Mouse (Mus musculus): ENCODE data around the gene Asah2. TPM values are rescaled to one million over a fixed set of nuclear protein-coding genes. Genes with fewer than 3 reads are reported as not detected.
"Not testable (repeated sequence)": the region's sequence is repeated elsewhere in the genome, so short reads cannot be mapped to it uniquely, and the experiment has no call there.

Asah2 gene
- polyA plus RNA-seq, 1 experiment: 20.0 TPM

DNA sequence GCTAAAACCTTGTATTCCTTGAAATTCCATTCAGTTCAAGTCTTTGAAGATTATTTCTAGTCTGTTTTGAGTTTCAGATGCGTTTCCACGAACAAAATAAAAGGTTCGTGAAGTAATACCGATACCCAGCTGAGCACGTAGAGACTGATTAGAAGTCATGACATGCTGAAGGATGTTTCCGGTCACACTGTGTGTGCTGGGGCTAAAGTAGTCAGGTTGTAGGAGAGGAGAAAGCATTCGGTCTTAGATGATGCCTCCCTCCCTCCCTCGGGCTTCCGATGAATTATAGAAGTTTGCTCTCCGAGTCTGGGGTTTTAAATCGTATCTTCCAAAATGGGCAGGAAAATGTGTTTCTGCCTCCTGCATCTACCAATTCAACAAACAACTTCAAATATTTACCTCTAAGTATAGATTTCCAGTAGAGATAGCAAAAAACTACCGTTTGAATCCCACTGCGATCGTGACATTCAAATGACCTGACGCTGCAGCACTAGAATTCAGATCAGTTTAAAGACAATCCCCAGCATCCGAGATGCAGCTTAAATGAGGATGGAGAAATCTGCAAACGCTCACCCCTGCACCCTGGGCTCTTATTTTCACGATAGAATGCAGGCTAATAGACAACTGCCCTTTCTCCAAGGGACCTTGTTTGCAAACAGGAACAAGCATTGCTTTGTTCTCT is 5.6 kb downstream of the Asah2 start:
- Histone ChIP-seq H3K27me3 (replicated peaks; ENCODE audit: control insufficient read depth, insufficient read depth, low read length) (no peaks in the 10 kb centered on the region), H3K27ac (ENCODE audit: insufficient read depth, low read depth, low read length) (no peak overlapping the region), H3K4me1 (ENCODE audit: control insufficient read depth, insufficient read depth, low read length) (peaks cover 4% of the 10 kb centered on the region; the same call in 1 of the 2 replicates), H3K4me3 (ENCODE audit: insufficient read depth, low read depth, low read length) (no peak overlapping the region), H3K36me3 (ENCODE audit: control insufficient read depth, insufficient read depth, low read length) (no peaks in the 10 kb centered on the region)
- DNase-seq: no peak
- no peak for TF ChIP-seq CTCF (conservative IDR thresholded peaks at IDR 0.05; ENCODE audit: insufficient read depth, insufficient read length, low read depth, low read length)
- TF ChIP-seq POLR2A (IDR thresholded peaks at IDR 0.05; ENCODE audit: low read depth, low read length): no peak
- 66% methylated on average over 18 of the region's 18 CpGs for WGBS

DNA sequence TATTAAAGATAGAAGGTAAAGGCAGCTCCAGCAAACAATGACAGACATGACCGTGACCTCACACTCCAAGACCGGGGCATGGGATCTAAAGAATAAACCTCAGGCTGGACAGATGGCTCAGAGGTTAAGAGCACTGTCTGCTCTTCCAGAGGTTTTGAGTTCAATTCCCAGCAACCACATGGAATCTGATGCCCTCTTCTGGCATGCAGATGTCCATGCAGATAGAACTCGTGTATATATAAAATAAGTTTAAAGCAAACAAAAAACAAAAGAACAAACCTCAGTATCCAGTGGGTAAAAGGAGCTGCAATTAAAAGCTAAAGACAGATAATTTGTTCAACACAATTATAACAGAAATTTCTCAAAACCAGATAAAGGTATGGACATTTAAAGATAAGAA is 9.4 kb downstream of the Asah2 start:
- no peak overlapping the region for H3K27ac ChIP-seq (ENCODE audit: insufficient read depth, low read depth, low read length)
- 82% methylated on average over 3 of the region's 3 CpGs for WGBS
- no peak for TF ChIP-seq POLR2A (IDR thresholded peaks at IDR 0.05; ENCODE audit: low read depth, low read length)
- TF ChIP-seq CTCF (conservative IDR thresholded peaks at IDR 0.05; ENCODE audit: insufficient read depth, insufficient read length, low read depth, low read length): no peak
- no peak overlapping the region for H3K4me3 ChIP-seq (ENCODE audit: insufficient read depth, low read depth, low read length)
- no peaks in the 10 kb centered on the region for H3K36me3 ChIP-seq (ENCODE audit: control insufficient read depth, insufficient read depth, low read length)
- no peak for DNase-seq
- no peaks in the 10 kb centered on the region for H3K27me3 ChIP-seq (replicated peaks; ENCODE audit: control insufficient read depth, insufficient read depth, low read length)
- H3K4me1 ChIP-seq (ENCODE audit: control insufficient read depth, insufficient read depth, low read length): no peaks in the 10 kb centered on the region

DNA sequence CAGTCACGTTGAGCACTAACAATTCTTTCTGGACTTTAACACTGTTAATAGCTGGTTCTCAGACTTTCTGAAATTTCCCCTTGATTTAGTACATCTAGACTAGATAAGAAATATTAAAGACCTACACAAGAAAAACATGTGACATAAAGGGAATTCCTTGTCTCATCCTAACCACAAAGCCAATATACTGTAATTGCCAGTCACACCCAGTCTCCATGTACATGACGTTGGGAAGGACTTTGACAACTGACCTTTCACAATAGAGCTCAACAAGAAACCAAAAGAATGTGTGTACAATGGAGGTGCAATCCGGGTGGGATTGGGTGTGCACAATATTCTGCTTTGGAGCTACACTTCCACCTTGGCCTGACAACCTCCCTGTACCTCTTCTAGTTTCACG is 15.7 kb downstream of the Asah2 start:
- Histone ChIP-seq H3K27me3 (replicated peaks; ENCODE audit: control insufficient read depth, insufficient read depth, low read length) (no peaks in the 10 kb centered on the region), H3K27ac (ENCODE audit: insufficient read depth, low read depth, low read length) (no peak overlapping the region), H3K4me1 (ENCODE audit: control insufficient read depth, insufficient read depth, low read length) (no peaks in the 10 kb centered on the region), H3K36me3 (ENCODE audit: control insufficient read depth, insufficient read depth, low read length) (no peaks in the 10 kb centered on the region; the same call in 1 of the 2 replicates), H3K4me3 (ENCODE audit: insufficient read depth, low read depth, low read length) (no peak overlapping the region)
- no peak for TF ChIP-seq CTCF (conservative IDR thresholded peaks at IDR 0.05; ENCODE audit: insufficient read depth, insufficient read length, low read depth, low read length)
- no peak for TF ChIP-seq POLR2A (IDR thresholded peaks at IDR 0.05; ENCODE audit: low read depth, low read length)
- WGBS: 91% methylated on average over 4 of the region's 4 CpGs
- DNase-seq: no peak

DNA sequence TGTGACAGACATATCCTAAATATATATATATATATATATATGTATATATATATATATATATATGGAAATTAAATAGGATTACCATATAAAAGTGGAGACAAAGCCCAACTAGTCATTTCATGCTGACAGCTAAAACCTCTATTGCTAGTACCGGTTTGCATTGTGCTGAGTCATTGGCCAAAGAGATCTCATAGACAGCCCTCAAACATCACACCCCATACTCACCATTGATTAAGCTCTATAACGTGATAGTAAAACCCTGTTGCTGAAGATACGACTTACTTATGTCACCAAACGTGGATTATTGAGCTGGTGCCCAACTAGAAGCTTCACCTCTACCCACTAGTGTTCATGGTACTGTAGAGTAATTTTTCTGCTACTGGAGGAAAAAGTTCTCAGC is 17.2 kb downstream of the Asah2 start:
- 94% methylated on average over 4 of the region's 4 CpGs for WGBS
- DNase-seq: no peak
- TF ChIP-seq CTCF (conservative IDR thresholded peaks at IDR 0.05; ENCODE audit: insufficient read depth, insufficient read length, low read depth, low read length): no peak
- TF ChIP-seq POLR2A (IDR thresholded peaks at IDR 0.05; ENCODE audit: low read depth, low read length): no peak
- Histone ChIP-seq H3K36me3 (ENCODE audit: control insufficient read depth, insufficient read depth, low read length) (no peaks in the 10 kb centered on the region; the same call in 1 of the 2 replicates), H3K27me3 (replicated peaks; ENCODE audit: control insufficient read depth, insufficient read depth, low read length) (no peaks in the 10 kb centered on the region), H3K27ac (ENCODE audit: insufficient read depth, low read depth, low read length) (no peak overlapping the region), H3K4me3 (ENCODE audit: insufficient read depth, low read depth, low read length) (no peak overlapping the region), H3K4me1 (ENCODE audit: control insufficient read depth, insufficient read depth, low read length) (no peaks in the 10 kb centered on the region)

DNA sequence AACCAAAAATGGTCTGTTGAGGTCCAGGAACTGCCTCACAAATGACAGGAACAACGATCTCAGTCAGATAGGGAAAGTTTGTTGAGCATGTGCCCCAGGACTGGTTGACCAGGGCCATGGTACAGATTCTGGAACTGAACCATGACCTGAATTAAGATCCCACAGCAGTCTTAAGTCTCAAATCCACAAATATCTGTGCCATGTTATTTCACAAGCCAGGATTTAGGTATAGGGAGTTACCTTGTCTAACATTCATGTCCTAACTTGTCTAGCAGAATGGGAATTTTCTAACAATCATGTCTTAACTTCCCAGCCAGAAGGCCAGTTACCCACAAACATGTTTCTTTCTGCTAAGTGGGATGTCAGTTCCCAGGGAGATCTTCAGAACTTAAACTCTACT is 19.4 kb downstream of the Asah2 start:
- no peaks in the 10 kb centered on the region for H3K27me3 ChIP-seq (replicated peaks; ENCODE audit: control insufficient read depth, insufficient read depth, low read length)
- TF ChIP-seq CTCF (conservative IDR thresholded peaks at IDR 0.05; ENCODE audit: insufficient read depth, insufficient read length, low read depth, low read length) (no peak), POLR2A (IDR thresholded peaks at IDR 0.05; ENCODE audit: low read depth, low read length) (no peak)
- no peak for DNase-seq
- 86% methylated on average over 1 of the region's 1 CpGs for WGBS
- H3K27ac ChIP-seq (ENCODE audit: insufficient read depth, low read depth, low read length): no peak overlapping the region
- H3K4me3 ChIP-seq (ENCODE audit: insufficient read depth, low read depth, low read length): no peak overlapping the region
- H3K36me3 ChIP-seq (ENCODE audit: control insufficient read depth, insufficient read depth, low read length): no peaks in the 10 kb centered on the region; the same call in 1 of the 2 replicates
- H3K4me1 ChIP-seq (ENCODE audit: control insufficient read depth, insufficient read depth, low read length): no peaks in the 10 kb centered on the region

DNA sequence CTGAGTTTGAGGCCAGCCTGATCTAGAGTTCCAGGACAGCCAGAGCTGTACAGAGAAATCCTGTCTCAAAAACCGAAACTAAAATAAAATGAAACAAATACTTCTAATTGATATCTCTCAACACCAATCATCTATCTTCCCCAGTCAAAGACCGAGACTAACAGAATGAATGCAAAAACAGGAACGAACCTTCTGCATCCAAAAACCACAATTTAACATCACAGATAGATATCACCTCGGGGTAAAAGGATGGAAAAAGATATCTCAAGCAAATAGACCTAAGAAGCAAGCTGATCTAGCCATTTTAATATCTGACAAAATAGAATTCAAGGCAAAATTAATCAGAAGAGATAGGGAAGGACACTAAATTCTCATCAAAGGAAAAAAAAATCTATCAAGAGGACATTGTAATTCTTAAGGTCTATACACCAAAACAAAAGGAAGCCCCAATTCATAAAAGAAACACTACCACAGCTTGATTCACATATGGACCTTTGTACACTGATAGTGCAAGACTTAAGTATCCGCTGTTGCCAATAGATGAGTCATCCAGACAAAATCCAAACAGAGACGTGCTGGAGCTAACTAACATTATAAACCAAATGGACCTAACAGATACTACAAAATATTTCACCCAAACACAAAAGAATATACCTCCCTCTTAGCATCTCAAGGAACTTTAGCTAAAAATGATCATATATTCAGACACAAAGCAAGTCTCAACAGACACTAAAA is 20.1 kb downstream of the Asah2 start:
- Histone ChIP-seq H3K27ac (ENCODE audit: insufficient read depth, low read depth, low read length) (no peak overlapping the region), H3K4me1 (ENCODE audit: control insufficient read depth, insufficient read depth, low read length) (no peaks in the 10 kb centered on the region), H3K4me3 (ENCODE audit: insufficient read depth, low read depth, low read length) (no peak overlapping the region), H3K27me3 (replicated peaks; ENCODE audit: control insufficient read depth, insufficient read depth, low read length) (no peaks in the 10 kb centered on the region), H3K36me3 (ENCODE audit: control insufficient read depth, insufficient read depth, low read length) (no peaks in the 10 kb centered on the region; the same call in 1 of the 2 replicates)
- no peak for TF ChIP-seq POLR2A (IDR thresholded peaks at IDR 0.05; ENCODE audit: low read depth, low read length)
- no peak for TF ChIP-seq CTCF (conservative IDR thresholded peaks at IDR 0.05; ENCODE audit: insufficient read depth, insufficient read length, low read depth, low read length)
- WGBS: 85% methylated on average over 6 of the region's 6 CpGs
- DNase-seq: no peak

DNA sequence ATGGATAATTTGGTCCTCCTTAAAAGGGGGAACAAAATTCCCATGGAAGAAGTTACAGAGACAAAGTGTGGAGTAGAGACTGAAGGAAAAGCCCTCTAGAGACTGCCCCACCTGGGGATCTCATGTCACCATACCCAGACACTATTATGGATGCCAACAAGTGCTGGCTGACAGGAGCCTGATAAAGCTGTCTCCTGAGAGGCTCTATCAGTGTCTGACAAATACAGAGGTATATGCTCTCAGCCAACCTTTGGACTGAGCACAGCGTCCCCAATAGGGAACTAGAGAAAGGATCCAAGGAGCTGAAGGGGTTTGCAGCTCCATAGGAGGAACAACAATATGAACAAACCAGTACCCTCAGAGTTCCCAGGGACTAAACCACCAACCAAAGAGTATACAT is 23.2 kb downstream of the Asah2 start:
- not testable (repeated sequence) for H3K27me3 ChIP-seq (replicated peaks; ENCODE audit: control insufficient read depth, insufficient read depth, low read length); H3K27ac ChIP-seq (ENCODE audit: insufficient read depth, low read depth, low read length); H3K4me3 ChIP-seq (ENCODE audit: insufficient read depth, low read depth, low read length); H3K4me1 ChIP-seq (ENCODE audit: control insufficient read depth, insufficient read depth, low read length); H3K36me3 ChIP-seq (ENCODE audit: control insufficient read depth, insufficient read depth, low read length); DNase-seq
- 100% methylated on average over 1 of the region's 1 CpGs for WGBS
